Mouse (Mus musculus): ENCODE measurements around the gene Idh3a.
"Not testable (repeated sequence)": the region's sequence is repeated elsewhere in the genome, so short reads cannot be mapped to it uniquely, and the experiment has no call there.

The Idh3a gene

GRCm38 (mm10) chr9:54586199-54587061, at the start of gene Idh3a:
Gene Idh3a (plus strand): TSS chr9:54586334.
- DNase-seq (ENCODE audit: low read depth), result peak; percentile 88

- no peak for DNase-seq (ENCODE audit: low read depth)
These were observed 49.1 kb upstream of the Idh3a start for GRCm38 (mm10) chr9:54537030-54537429.

GRCm38 (mm10) chr9:54537480-54537879, 48.7 kb upstream of the Idh3a start:
- no peak for DNase-seq (ENCODE audit: low read depth)

- DNase-seq (ENCODE audit: low read depth), result no peak
These were observed 47.9 kb upstream of the Idh3a start for GRCm38 (mm10) chr9:54538244-54538643.

GRCm38 (mm10) chr9:54538684-54539083, 47.5 kb upstream of the Idh3a start, which contains the start of gene Sh2d7:
Gene Sh2d7 (plus strand): TSS chr9:54538984.
- no peak for DNase-seq (ENCODE audit: low read depth)

- no peak for DNase-seq (ENCODE audit: low read depth)
These were observed 45.3 kb upstream of the Idh3a start for GRCm38 (mm10) chr9:54540801-54541200.

- DNase-seq (ENCODE audit: low read depth), result no peak
These were observed 41.8 kb upstream of the Idh3a start for GRCm38 (mm10) chr9:54544212-54544953.

GRCm38 (mm10) chr9:54544954-54545315, 41.2 kb upstream of the Idh3a start:
- DNase-seq (ENCODE audit: low read depth), result no peak

- no peak for DNase-seq (ENCODE audit: low read depth)
These were observed 38.6 kb upstream of the Idh3a start for GRCm38 (mm10) chr9:54547536-54547935.

GRCm38 (mm10) chr9:54549433-54549832, 36.7 kb upstream of the Idh3a start:
- DNase-seq (ENCODE audit: low read depth), result no peak

- no peak for DNase-seq (ENCODE audit: low read depth)
These were observed 33.7 kb upstream of the Idh3a start for GRCm38 (mm10) chr9:54552409-54552808.

- DNase-seq (ENCODE audit: low read depth), result no peak
These were observed 31.1 kb upstream of the Idh3a start for GRCm38 (mm10) chr9:54555044-54555443.

- no peak for DNase-seq (ENCODE audit: low read depth)
These were observed 27.4 kb upstream of the Idh3a start for GRCm38 (mm10) chr9:54558731-54559130.

GRCm38 (mm10) chr9:54559771-54560471, 26.2 kb upstream of the Idh3a start, which contains the start of gene Cib2:
Gene Cib2 (minus strand): TSS chr9:54560218.
- no peak for DNase-seq (ENCODE audit: low read depth)

GRCm38 (mm10) chr9:54560831-54561601, 25.1 kb upstream of the Idh3a start:
- DNase-seq (ENCODE audit: low read depth), result no peak

- no peak for DNase-seq (ENCODE audit: low read depth)
These were observed 19.2 kb upstream of the Idh3a start for GRCm38 (mm10) chr9:54566958-54567357.

- DNase-seq (ENCODE audit: low read depth), result no peak
These were observed 17.4 kb upstream of the Idh3a start for GRCm38 (mm10) chr9:54568732-54569131.

GRCm38 (mm10) chr9:54571130-54571839, 14.8 kb upstream of the Idh3a start:
- DNase-seq (ENCODE audit: low read depth), result no peak

GRCm38 (mm10) chr9:54583712-54584111, 2.4 kb upstream of the Idh3a start:
- no peak for DNase-seq (ENCODE audit: low read depth)

- DNase-seq (ENCODE audit: low read depth), result not testable (repeated sequence)
These were observed 2.0 kb upstream of the Idh3a start for GRCm38 (mm10) chr9:54584127-54584526.

GRCm38 (mm10) chr9:54585839-54586198, 315 bp upstream of the Idh3a start:
- no peak for DNase-seq (ENCODE audit: low read depth)

All from fibroblast of lung, adult 2 months (primary cell).